Mouse (Mus musculus) frontal cortex, postnatal 25 days (tissue): ENCODE measurements at regions not wholly inside any gene's neighbourhood (a gene's known extent, or its start where the extent isn't known, plus 50 kb on each side); places are given as distances from the start of the nearest gene placed in this dataset.

Source experiments
- DNase-seq, 2 experiments: peaks; one replicate each; pipeline ENCODE4 v3.0.0; 2022; ENCODE audit warnings: low spot score in 2 of 2

- DNase-seq = no peak
These were observed 267.3 kb downstream of the Dhx15 start for GRCm38 (mm10) chr5:51922973-51923372.

- DNase-seq = no peak
These were observed 267.8 kb downstream of the Dhx15 start for GRCm38 (mm10) chr5:51922494-51922893.

DNA sequence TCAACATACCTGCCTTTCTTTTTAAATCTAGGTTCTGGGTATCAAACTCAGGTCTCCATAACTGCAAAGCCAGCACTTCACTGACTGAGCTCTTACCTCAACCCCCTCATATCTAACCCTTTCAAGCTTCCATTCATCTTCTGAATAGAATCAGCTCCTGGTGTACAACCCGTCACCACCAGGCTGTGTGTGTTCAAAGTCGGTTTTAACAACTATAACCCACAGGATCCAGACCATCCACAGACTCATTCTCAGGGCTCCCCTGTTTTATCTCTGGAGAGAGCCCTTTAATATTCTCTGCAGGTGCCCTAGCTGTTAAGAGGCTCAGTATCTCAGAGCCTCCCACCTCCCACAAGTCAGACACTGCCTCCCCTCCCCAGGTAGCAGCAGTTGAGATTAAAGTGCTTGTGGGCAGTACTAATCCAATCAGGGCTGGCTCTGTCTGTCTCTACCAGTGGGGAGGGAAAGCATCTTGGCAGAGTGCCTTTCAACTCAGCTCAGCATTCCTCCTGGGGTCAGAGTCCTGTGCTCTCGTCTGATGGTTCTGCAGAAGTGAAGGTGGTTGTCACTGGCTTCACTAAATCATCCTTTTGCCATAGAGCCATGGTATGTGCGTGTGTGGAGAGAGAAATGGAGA, 272.4 kb downstream of the Dhx15 start:
- DNase-seq = no peak

DNA sequence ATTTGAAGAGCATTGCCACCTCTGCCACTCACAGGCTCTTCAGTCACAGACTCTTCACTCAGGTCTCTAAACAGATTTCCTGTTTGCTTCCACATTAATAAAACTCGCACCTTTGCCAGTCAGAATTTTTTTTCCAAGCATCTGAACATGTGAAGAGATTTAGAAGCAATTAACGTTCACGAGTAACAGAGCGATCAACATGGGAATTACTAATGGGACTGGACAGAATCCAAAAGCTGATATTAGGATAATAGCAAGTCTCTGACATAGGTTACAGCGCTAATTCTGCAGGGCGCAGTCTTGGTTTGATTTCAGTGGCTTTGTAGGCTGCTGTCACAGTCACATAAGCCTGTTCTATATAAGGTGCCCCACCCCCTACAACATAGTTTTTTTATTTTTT, 275.6 kb downstream of the Dhx15 start:
- no peak for DNase-seq

DNA sequence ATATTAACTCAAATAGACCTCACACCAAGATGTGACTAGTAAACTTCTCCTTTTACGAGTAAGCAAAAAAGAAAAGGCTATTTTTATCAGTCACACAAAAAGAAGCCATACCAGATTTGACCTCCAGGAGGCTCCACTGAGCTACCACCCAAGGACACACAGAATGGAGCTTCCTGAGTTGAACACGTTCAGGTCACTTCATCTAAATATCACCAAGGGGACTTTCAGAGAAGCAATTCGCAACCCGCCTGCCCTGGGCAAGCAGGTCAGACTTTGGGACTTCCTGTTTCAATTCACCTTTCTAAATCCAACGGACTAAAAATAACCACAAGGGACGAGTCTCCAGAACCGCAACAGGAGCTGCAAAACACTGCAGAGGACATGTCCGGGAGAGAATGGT, 281.5 kb downstream of the Dhx15 start:
- no peak for DNase-seq

DNA sequence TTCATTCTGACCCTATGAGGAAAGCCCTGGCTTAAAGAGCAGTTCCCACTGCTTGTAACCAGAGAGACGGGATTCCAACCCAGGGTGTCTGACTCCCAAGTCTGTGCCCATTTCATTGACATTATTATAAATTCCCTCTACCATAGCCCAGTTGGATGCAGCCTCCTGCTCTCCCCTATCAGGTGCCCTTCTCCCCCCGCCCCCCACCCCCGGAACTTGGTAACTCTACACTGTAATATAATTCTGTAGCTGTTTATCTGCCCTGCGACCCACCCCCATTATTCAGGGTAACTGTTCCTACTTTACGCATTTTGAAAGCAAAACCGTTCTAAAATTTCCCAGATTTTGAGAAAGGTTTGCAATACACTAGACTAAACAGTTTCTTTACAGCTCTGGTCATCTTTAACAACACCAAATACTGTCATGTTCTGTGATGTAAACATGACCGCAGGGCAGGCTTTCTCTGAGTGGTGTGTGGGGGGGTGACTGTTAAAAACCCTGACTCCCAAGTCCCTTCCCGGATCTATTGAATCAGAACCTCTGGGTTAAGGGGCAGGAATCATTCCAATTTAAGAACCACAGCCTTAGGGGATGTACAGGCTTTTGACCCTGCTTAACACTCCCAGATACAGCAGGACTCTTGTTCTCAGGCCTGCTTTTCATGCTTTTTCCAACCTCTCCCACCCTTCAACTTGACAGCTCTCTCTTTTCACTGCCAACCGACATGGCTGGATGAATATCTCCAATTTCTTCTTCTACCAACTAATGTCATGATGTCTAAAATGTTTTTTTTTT, 283.8 kb downstream of the Dhx15 start:
- no peak for DNase-seq

GRCm38 (mm10) chr5:51894159-51894558, 296.2 kb downstream of the Dhx15 start:
- DNase-seq = no peak

DNA sequence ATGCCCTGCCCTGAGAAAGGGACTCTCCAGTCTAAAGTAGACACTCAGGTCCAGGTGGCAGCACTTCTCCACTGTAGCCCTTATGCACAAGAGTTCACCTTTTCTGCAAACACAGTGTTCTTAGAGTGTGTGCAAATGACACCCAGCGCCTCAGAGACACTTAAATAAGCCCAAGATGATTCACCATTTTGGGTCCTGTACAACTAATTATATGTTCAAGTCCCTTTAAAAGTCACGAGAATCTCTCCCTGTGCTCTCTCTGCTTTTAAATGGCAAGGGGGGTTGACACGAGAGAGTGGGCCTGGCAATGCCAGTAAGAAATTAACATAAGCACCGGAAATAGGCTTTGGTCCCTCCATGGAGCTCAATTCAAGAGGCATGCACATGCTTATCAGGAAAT, 299.0 kb downstream of the Dhx15 start:
- no peak for DNase-seq

DNA sequence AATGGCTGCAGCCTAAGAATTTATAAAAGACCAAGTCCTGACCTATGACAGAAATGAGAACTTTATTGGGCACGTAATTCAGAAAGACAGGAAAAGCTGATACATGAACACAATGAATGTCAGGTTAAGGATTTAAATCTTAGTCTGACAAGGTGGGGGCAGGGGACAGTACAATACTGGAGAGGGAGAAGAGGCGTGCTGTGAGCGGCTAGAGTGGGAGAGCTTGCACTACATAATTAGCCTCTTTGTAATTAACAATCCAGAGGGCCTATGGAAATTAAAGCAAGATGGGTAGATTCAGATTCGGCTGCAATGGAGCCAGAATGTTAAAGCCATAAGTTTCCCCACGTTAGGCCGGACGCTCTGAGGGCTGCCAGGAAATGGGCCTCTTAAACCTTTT, 301.9 kb downstream of the Dhx15 start:
- DNase-seq = no peak

- no peak for DNase-seq
These were observed 307.7 kb downstream of the Dhx15 start for GRCm38 (mm10) chr5:51882594-51882993.

GRCm38 (mm10) chr5:51882173-51882572, 308.1 kb downstream of the Dhx15 start:
- no peak for DNase-seq

GRCm38 (mm10) chr5:51876846-51877245, 309.3 kb upstream of the Ppargc1a start:
- no peak for DNase-seq

GRCm38 (mm10) chr5:51873571-51873970, 306.0 kb upstream of the Ppargc1a start:
- no peak for DNase-seq

GRCm38 (mm10) chr5:51871735-51872134, 304.2 kb upstream of the Ppargc1a start:
- DNase-seq = no peak

- no peak for DNase-seq
These were observed 300.7 kb upstream of the Ppargc1a start for GRCm38 (mm10) chr5:51868223-51868713.

GRCm38 (mm10) chr5:51866002-51866401, 298.5 kb upstream of the Ppargc1a start:
- no peak for DNase-seq

- DNase-seq = no peak
These were observed 293.0 kb upstream of the Ppargc1a start for GRCm38 (mm10) chr5:51860496-51860895.

GRCm38 (mm10) chr5:51853456-51854124, 286.1 kb upstream of the Ppargc1a start:
- no peak for DNase-seq

DNA sequence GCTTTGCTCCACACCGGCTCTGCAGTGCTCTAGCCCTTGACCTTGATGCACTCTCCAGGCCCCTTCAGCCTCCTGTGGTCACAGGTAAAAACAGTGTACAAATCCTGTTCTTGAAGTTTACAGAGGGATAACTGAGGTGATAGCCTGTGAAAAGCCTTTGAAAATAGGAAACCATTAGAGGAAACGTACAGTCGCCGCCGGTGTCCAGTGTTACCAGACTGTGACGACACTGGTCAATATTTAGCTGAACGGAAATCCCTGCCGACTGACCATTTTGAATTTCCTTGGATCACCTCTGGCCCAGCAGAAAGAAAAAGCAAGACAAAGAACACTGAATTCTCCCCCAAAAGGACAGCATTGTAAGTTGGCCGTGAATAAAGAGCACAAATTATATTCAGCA, 282.6 kb upstream of the Ppargc1a start:
- no peak for DNase-seq

- DNase-seq = no peak
These were observed 281.7 kb upstream of the Ppargc1a start for GRCm38 (mm10) chr5:51849236-51849635.

DNA sequence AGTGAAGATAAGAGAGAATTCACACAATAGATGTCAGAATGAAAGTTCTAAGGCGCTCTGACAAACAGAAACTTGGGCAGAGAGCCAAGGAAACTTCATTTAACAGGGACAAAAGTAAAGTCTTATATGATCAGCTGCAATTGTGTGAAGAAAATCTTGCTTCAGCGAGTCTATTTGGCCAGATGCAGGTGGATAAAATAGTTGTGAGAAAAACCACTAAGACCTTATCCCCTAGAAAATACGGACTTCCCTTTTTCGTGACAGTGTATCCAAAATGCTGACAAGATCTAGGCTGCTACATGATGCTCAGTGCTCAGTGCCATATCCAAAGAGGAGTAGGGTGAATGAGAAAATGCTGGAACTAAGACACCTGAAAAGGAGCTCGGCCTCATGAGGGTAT, 274.7 kb upstream of the Ppargc1a start:
- DNase-seq = no peak

DNA sequence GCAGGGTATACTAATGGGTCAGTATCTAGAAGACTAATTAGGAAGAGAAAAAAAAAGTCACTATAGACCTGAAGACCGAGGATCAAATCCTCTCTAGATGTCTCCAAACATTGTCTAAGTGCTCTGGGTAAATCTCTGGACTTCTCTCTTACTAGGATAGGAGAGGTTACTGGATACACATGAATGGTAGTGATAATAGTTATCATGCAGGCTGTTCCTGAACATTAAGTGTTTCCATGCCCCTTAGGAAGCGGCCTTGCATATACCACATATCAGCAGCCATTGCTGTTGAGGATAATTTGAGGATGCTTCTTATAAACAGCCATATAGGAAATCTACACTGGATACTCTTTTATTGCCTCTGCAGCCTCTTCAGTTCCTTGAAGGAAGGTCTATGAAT, 274.2 kb upstream of the Ppargc1a start:
- DNase-seq = no peak
